Mouse (Mus musculus) CD4-positive helper T cell, adult 2 months (primary cell): Measurements from ENCODE around the gene Dnlz.

Experiments used
- DNase-seq: peaks from one replicate; pipeline ENCODE4 v3.0.0-alpha.2; 2012; ENCODE audit warnings: low read depth, missing footprints, low spot score

The Dnlz gene

GRCm38 (mm10) chr2:26320245-26321185 lies 31.4 kb downstream of the Dnlz start:
- DNase-seq, result no peak

GRCm38 (mm10) chr2:26319519-26320244 lies 32.2 kb downstream of the Dnlz start:
- no peak for DNase-seq

GRCm38 (mm10) chr2:26319109-26319508 lies 32.8 kb downstream of the Dnlz start:
- no peak for DNase-seq

GRCm38 (mm10) chr2:26317991-26318672 lies 33.8 kb downstream of the Dnlz start:
- DNase-seq, result no peak

- no peak for DNase-seq
Measured at GRCm38 (mm10) chr2:26317371-26317770, 34.5 kb downstream of the Dnlz start.

- DNase-seq, result no peak
Measured at GRCm38 (mm10) chr2:26316576-26317246, 35.2 kb downstream of the Dnlz start.

GRCm38 (mm10) chr2:26315925-26316311 lies 36.0 kb downstream of the Dnlz start:
- no peak for DNase-seq

- DNase-seq, result peak; percentile 81
Measured at GRCm38 (mm10) chr2:26315072-26315924, 36.6 kb downstream of the Dnlz start, which contains the start of gene Gpsm1. Gpsm1 (plus strand) TSS chr2:26315515.

GRCm38 (mm10) chr2:26314281-26315071 lies 37.4 kb downstream of the Dnlz start:
- no peak for DNase-seq

- DNase-seq, result no peak
Measured at GRCm38 (mm10) chr2:26313394-26313793, 38.5 kb downstream of the Dnlz start.

GRCm38 (mm10) chr2:26312812-26313211 lies 39.1 kb downstream of the Dnlz start:
- DNase-seq, result peak; percentile 58

GRCm38 (mm10) chr2:26311936-26312335 lies 40.0 kb downstream of the Dnlz start:
- no peak for DNase-seq

- no peak for DNase-seq
Measured at GRCm38 (mm10) chr2:26309739-26310138, 42.2 kb downstream of the Dnlz start.

GRCm38 (mm10) chr2:26306702-26307101 lies 45.2 kb downstream of the Dnlz start:
- DNase-seq, result no peak

- no peak for DNase-seq
Measured at GRCm38 (mm10) chr2:26305555-26305954, 46.4 kb downstream of the Dnlz start.

- DNase-seq, result no peak
Measured at GRCm38 (mm10) chr2:26304711-26305110, 47.2 kb downstream of the Dnlz start.

GRCm38 (mm10) chr2:26302005-26302503 lies 49.9 kb downstream of the Dnlz start:
- DNase-seq, result no peak

- DNase-seq, result peak; percentile 70
Measured at GRCm38 (mm10) chr2:26300808-26301174, 51.1 kb downstream of the Dnlz start.

GRCm38 (mm10) chr2:26300161-26300807 lies 51.6 kb downstream of the Dnlz start:
- no peak for DNase-seq
